Mouse (Mus musculus): ENCODE measurements around the gene Hmcn1.

Hmcn1 gene

DNA sequence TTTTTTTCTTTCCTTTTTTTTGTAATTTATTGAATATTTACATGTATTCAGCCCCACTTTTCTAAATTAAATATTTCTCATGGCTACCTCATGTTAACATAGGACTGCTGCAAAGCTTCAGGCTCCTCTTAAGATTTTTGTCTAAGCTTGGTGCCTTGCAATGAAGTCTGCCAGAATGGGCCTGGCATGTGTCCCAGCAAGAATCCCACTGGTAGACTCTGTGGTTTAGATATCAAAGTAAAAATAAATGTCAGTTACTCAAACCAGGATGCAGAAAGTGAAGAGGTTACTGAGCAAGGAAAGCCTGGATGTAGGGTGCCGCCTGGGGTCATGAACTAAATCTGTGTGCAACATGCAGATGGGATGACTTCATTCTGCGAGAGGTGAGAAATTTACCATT, 217.5 kb downstream of the Hmcn1 start:
- DNase-seq (ENCODE audit: low spot score), result no peak

DNA sequence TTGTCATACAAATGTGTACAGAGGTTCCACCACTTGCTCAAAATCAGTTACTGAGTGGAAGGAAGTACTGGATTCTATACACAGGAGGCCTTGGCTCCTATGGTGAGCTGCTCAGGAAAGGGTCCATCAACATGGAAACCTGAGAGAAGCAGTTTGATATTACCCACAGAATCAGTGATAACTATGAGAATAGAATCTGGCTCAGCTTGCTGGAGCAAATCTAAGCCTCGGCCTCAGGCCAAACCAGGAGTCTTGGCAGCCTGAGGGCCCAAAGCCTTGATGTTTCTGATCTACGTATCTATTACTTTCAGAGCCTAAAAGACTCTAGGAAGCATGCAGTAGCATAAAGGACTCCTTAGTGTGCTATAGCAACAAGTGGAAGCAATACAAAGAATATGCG, 220.3 kb downstream of the Hmcn1 start:
- DNase-seq (ENCODE audit: low spot score), result no peak

DNA sequence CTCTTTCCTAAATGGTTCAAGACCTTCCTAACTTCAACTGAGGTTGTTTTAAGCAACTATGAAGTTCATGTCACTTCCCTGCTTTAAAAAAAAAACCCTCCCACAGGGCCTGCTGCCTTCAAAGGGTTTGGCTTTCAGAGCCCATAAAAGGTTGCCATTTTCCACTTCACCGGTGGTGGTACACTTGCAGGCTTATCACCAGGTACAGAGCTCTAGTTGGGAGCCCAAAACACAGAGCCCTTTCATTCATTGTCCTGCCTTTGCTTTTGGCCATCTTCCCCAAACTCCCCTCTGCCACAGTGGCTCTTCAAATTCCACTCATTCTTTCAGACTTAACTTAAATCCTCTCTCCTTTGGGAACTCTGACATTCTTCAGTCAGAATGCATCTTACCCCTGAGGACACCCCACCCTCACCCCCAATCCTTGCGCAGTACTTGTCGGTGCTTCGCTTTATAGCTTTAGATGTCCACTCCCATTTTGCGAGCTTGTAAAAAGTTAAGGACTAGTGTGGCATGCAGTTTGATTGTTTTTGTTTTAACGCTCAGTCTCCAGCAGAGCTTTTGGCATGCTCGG, 222.2 kb downstream of the Hmcn1 start:
- no peak for DNase-seq (ENCODE audit: low spot score)

- DNase-seq (ENCODE audit: low spot score), result no peak
Observed at GRCm38 (mm10) chr1:150769836-150770235, 223.4 kb downstream of the Hmcn1 start.

DNA sequence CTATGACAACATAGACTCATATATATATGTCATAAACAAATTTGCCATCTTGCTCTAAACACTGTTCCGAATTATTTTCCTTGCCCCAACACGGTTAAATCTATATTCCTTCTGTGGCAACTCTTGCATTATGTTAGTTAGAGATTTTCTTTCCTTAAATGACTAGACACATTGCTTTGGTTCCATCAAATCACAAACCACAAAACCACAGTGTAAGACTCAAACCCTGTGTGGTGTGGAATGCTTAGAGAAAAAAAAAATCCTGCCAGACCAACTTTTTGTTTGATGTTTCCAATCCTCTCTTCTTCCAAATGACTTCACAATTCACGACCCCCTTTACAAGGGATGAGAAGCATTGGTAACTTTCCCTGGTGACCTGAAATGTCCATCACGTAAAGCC, 231.6 kb downstream of the Hmcn1 start:
- DNase-seq (ENCODE audit: low spot score), result no peak

DNA sequence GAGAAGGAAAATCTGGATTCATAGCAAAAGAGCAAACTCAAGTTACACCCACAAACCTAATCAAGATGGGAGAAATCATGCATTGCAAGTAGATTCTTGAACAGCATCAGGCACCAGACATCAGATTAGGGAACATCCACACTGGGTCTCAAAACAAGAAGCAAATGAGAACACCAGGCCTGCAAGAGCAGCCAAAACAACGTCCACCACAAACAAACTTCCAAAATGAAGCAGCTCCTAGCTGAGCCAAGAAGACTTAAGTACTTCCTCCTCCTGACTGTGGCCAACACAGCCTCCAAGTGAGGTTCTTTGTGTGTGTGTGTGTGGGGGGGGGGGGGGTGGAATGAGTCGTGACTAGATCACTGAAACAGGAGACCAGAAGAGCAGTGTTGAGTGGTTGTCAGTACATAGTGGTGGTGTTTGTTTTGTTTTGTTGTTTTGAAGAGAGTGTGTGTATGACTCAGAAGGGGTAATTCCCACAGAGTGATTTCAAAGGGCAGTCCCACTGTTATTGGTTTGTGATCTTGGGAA, 232.4 kb downstream of the Hmcn1 start:
- DNase-seq (ENCODE audit: low spot score), result no peak

DNA sequence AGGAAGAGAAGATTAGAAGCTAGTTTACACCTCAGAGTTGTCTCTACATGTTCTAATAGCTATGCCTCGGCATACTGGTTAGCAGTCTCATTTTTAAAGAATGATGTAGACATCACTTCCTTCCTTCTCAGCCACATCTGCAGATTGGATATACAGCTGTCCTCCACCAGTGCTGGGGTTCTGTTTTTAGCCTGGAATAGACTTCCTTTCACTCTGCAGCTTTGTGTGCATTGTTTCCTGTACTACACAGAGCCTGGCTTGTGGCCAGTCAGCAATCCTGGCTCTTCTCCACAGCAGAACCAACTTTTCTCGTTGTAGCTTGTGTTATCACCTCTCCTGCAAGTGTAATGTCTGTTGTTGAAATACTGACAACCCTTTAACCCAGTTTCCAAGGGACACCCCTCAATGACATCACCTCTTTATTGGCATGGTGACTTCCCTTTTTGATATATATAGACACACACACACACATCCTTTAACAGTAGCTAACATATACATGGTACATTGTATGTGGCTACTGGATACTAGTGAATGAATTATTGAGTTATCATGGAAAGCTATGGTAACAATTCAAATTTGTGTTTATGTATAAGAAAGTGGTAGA, 233.7 kb downstream of the Hmcn1 start:
- peak; percentile 6 for DNase-seq (ENCODE audit: low spot score)

DNA sequence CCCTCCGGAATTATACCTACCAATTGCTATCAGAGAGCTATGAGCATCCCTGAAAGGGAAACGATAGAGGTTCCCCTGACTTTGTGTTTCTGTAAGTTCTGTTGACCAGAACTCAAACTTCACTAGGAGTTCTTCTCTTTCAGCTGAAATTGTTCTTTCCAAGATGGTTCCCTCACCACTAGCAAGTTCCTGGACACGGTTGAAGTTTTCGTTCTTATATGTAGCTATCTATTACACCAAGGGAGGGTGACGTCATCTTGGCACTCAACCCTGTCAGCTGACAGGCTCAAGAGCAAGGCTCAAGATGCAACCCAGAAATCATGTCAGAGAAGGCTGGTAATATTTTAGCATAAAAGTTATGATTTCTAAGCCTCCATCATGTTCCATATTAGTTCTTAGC, 239.3 kb downstream of the Hmcn1 start:
- DNase-seq (ENCODE audit: low spot score), result no peak

- DNase-seq (ENCODE audit: low spot score), result no peak
Observed at GRCm38 (mm10) chr1:150748783-150749182, 244.5 kb downstream of the Hmcn1 start.

- DNase-seq (ENCODE audit: low spot score), result no peak
Observed at GRCm38 (mm10) chr1:150747771-150748170, 245.5 kb downstream of the Hmcn1 start.

DNA sequence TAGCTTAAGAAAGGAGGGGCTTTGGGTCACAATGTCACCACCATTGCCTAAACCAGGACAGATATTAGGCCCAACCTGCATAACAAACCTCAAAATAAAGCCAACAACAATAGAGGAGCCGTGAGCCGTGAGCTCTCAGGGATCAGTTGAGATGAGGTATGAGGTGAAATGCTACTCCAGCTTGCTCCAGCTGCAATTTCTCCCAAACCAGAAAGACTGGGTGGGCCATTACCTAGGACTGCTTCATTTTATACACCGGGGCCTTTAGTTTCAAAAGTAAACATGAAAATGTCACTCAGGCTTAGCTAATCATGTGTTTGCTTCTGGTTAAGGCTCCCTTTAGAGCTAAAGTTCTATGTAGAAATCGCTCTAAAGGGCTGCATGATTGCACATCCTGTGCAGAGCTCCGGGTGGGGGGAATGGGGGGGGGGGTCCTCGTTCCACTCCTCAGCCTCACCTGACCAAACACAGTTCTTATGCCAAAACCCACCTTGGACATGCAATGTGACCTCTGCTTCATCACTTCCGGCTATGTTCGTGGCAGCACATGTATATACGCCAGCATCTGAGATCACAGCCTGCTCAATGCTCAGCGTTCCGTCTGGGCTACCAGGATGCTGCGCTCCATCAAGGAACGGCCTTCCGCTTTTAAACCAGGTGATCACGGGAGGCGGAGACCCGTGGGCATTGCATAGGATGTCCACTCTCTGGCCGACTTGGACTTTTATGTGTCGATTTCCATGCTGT, 250.0 kb downstream of the Hmcn1 start:
- no peak for DNase-seq (ENCODE audit: low spot score)

- DNase-seq (ENCODE audit: low spot score), result no peak
Observed at GRCm38 (mm10) chr1:150742376-150743087, 250.7 kb downstream of the Hmcn1 start.

GRCm38 (mm10) chr1:150711438-150711837, 281.8 kb downstream of the Hmcn1 start:
- DNase-seq (ENCODE audit: low spot score), result no peak

DNA sequence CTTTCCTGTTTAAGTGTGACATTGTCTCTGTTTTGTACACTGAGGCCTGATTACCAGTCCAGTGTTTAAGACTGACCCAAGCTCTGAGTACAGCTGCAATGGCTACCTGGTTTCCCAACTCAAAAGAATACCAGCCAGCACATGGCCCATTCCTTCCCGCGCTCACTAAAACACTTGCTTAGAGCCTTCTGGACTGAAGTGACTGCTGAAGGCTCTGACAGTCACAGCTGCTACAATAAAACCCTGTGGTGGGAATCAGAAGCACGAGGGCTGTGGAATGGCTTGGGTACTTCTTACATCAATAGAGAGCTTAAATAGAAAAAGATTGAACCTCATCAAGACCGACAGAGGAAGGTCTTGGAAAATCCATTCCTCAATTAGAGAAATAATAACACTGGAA, 286.7 kb downstream of the Hmcn1 start:
- DNase-seq (ENCODE audit: low spot score), result no peak

GRCm38 (mm10) chr1:150697749-150698148, 295.5 kb downstream of the Hmcn1 start:
- DNase-seq (ENCODE audit: low spot score), result no peak

GRCm38 (mm10) chr1:150682044-150682443, 311.2 kb downstream of the Hmcn1 start:
- no peak for DNase-seq (ENCODE audit: low spot score)

GRCm38 (mm10) chr1:150681433-150681832, 311.8 kb downstream of the Hmcn1 start:
- no peak for DNase-seq (ENCODE audit: low spot score)

GRCm38 (mm10) chr1:150681006-150681405, 312.2 kb downstream of the Hmcn1 start:
- DNase-seq (ENCODE audit: low spot score), result peak; percentile 18

DNA sequence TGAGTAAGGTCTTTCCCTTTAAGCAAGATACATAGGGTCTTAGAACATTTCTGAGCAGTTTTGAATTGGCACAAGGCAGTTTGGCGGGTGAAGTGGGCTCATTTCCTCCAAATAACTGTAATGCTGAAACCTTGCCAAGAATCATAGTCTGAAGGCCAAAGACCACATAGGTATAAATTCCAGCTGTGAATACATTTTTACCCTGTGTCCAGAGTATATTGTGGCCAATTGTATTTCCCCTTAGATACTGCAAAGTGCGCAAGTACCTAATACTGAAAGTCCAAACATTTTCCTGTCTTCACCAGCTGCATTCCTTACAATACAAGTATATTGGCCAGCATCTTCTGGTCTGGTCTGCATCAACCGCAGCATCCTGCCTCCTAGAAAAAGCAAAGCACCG, 312.9 kb downstream of the Hmcn1 start:
- DNase-seq (ENCODE audit: low spot score), result no peak

- DNase-seq (ENCODE audit: low spot score), result no peak
Observed at GRCm38 (mm10) chr1:150645314-150645713, 347.9 kb downstream of the Hmcn1 start.

- DNase-seq (ENCODE audit: low spot score), result no peak
Observed at GRCm38 (mm10) chr1:150639522-150639921, 353.7 kb downstream of the Hmcn1 start.

- DNase-seq (ENCODE audit: low spot score), result no peak
Observed at GRCm38 (mm10) chr1:150632506-150632905, 360.7 kb downstream of the Hmcn1 start.

DNA sequence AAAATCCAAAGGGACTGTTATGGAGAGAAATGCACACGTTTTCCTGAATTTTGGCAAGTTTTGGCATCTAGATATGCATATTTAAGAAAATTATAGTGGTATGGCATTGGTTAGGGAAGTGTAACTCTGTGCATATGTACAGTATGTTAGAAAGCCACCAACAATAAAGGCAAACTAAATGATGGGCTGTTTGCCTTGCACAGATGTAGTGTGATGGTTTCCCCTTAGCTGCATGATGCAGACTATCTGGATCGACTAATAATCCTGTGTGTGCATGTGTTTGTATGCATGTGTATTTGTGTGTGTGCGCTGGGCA, 361.4 kb downstream of the Hmcn1 start:
- DNase-seq (ENCODE audit: low spot score), result no peak

All from layer of hippocampus, adult 11-12 months (tissue).